Mouse (Mus musculus): Measurements from ENCODE around the gene Hspb6.

- TF ChIP-seq GATA1 (IDR thresholded peaks at IDR 0.05; ENCODE audit: borderline replicate concordance, low read length) = no peak
- TF ChIP-seq CTCF (IDR thresholded peaks at IDR 0.05; ENCODE audit: low read depth, low read length) = no peak
- TF ChIP-seq GATA2 (IDR thresholded peaks at IDR 0.05; ENCODE audit: borderline replicate concordance, low read depth, low read length) = no peak
These were observed 11.4 kb upstream of the Hspb6 start for GRCm38 (mm10) chr7:30540572-30540971.

Measured in G1E (cell line).